Mouse (Mus musculus): ENCODE measurements at regions not wholly inside any gene's neighbourhood (a gene's known extent, or its start where the extent isn't known, plus 50 kb on each side); places are given as distances from the start of the nearest gene placed in this dataset.
"Not testable (repeated sequence)": the region's sequence is repeated elsewhere in the genome, so short reads cannot be mapped to it uniquely, and the experiment has no call there.

- Histone ChIP-seq H3K4me1 (no peaks in the 10 kb centered on the region), H3K27me3 (no peaks in the 10 kb centered on the region), H3K4me3 (no peak overlapping the region), H3K4me2 (replicated peaks) (no peak overlapping the region), H3K9me3 (replicated peaks) (no peaks in the 10 kb centered on the region), H3K36me3 (no peaks in the 10 kb centered on the region), H3K27ac (no peak overlapping the region), H3K9ac (no peak overlapping the region)
- no peak for ATAC-seq (ENCODE audit: low FRiP score)
- WGBS, result 66% methylated on average over 6 of the region's 6 CpGs
Measured at GRCm38 (mm10) chr3:83517914-83518635, 248.0 kb upstream of the Sfrp2 start.

GRCm38 (mm10) chr3:83530243-83530847, 235.8 kb upstream of the Sfrp2 start:
- no peak for ATAC-seq (ENCODE audit: low FRiP score)
- H3K4me1 ChIP-seq, result no peaks in the 10 kb centered on the region
- no peak overlapping the region for H3K9ac ChIP-seq
- no peaks in the 10 kb centered on the region for H3K36me3 ChIP-seq
- H3K4me2 ChIP-seq (replicated peaks), result no peak overlapping the region
- H3K27ac ChIP-seq, result no peak overlapping the region
- no peaks in the 10 kb centered on the region for H3K9me3 ChIP-seq (replicated peaks)
- no peaks in the 10 kb centered on the region for H3K27me3 ChIP-seq
- H3K4me3 ChIP-seq, result no peak overlapping the region
- WGBS, result 63% methylated on average over 4 of the region's 4 CpGs

- not testable (repeated sequence) for H3K4me1 ChIP-seq; H3K9ac ChIP-seq; H3K27ac ChIP-seq; H3K4me3 ChIP-seq; H3K9me3 ChIP-seq (replicated peaks); ATAC-seq (ENCODE audit: low FRiP score); H3K4me2 ChIP-seq (replicated peaks); H3K27me3 ChIP-seq; H3K36me3 ChIP-seq
- WGBS, result 83% methylated on average over 5 of the region's 5 CpGs
Measured at GRCm38 (mm10) chr3:83536624-83537023, 229.5 kb upstream of the Sfrp2 start.

- ATAC-seq (ENCODE audit: low FRiP score), result no peak
- WGBS, result 91% methylated on average over 4 of the region's 4 CpGs
- Histone ChIP-seq H3K9me3 (replicated peaks) (no peaks in the 10 kb centered on the region), H3K9ac (no peak overlapping the region), H3K27ac (no peak overlapping the region), H3K4me1 (no peaks in the 10 kb centered on the region), H3K36me3 (no peaks in the 10 kb centered on the region), H3K27me3 (no peaks in the 10 kb centered on the region), H3K4me3 (no peak overlapping the region), H3K4me2 (replicated peaks) (no peak overlapping the region)
Measured at GRCm38 (mm10) chr3:83537231-83537630, 228.9 kb upstream of the Sfrp2 start.

- no peak overlapping the region for H3K4me3 ChIP-seq
- H3K36me3 ChIP-seq, result no peaks in the 10 kb centered on the region
- H3K27ac ChIP-seq, result no peak overlapping the region
- no peak overlapping the region for H3K9ac ChIP-seq
- H3K4me1 ChIP-seq, result no peaks in the 10 kb centered on the region
- no peak overlapping the region for H3K4me2 ChIP-seq (replicated peaks)
- no peaks in the 10 kb centered on the region for H3K27me3 ChIP-seq
- H3K9me3 ChIP-seq (replicated peaks), result no peaks in the 10 kb centered on the region
- WGBS, result 90% methylated on average over 7 of the region's 7 CpGs
- no peak for ATAC-seq (ENCODE audit: low FRiP score)
Measured at GRCm38 (mm10) chr3:83537711-83538110, 228.4 kb upstream of the Sfrp2 start.

GRCm38 (mm10) chr3:83538898-83539297, 227.2 kb upstream of the Sfrp2 start:
- Histone ChIP-seq H3K9ac (no peak overlapping the region), H3K4me1 (no peaks in the 10 kb centered on the region), H3K27me3 (no peaks in the 10 kb centered on the region), H3K4me3 (no peak overlapping the region), H3K4me2 (replicated peaks) (no peak overlapping the region), H3K36me3 (no peaks in the 10 kb centered on the region), H3K9me3 (replicated peaks) (no peaks in the 10 kb centered on the region), H3K27ac (no peak overlapping the region)
- WGBS, result 68% methylated on average over 2 of the region's 2 CpGs
- no peak for ATAC-seq (ENCODE audit: low FRiP score)

- Histone ChIP-seq H3K9me3 (replicated peaks) (no peaks in the 10 kb centered on the region), H3K36me3 (no peaks in the 10 kb centered on the region), H3K27ac (no peak overlapping the region), H3K4me2 (replicated peaks) (no peak overlapping the region), H3K4me1 (no peaks in the 10 kb centered on the region), H3K27me3 (no peaks in the 10 kb centered on the region), H3K4me3 (no peak overlapping the region), H3K9ac (no peak overlapping the region)
- no peak for ATAC-seq (ENCODE audit: low FRiP score)
- 74% methylated on average over 11 of the region's 11 CpGs for WGBS
Measured at GRCm38 (mm10) chr3:83540997-83541932, 224.9 kb upstream of the Sfrp2 start.

- no peaks in the 10 kb centered on the region for H3K4me1 ChIP-seq
- no peaks in the 10 kb centered on the region for H3K9me3 ChIP-seq (replicated peaks)
- H3K36me3 ChIP-seq, result no peaks in the 10 kb centered on the region
- no peak overlapping the region for H3K27ac ChIP-seq
- 83% methylated on average over 9 of the region's 9 CpGs for WGBS
- no peak overlapping the region for H3K9ac ChIP-seq
- no peaks in the 10 kb centered on the region for H3K27me3 ChIP-seq
- no peak for ATAC-seq (ENCODE audit: low FRiP score)
- H3K4me2 ChIP-seq (replicated peaks), result no peak overlapping the region
- no peak overlapping the region for H3K4me3 ChIP-seq
Measured at GRCm38 (mm10) chr3:83552516-83553139, 213.5 kb upstream of the Sfrp2 start.

- Histone ChIP-seq H3K9me3 (replicated peaks) (no peaks in the 10 kb centered on the region), H3K4me2 (replicated peaks) (no peak overlapping the region), H3K4me1 (no peaks in the 10 kb centered on the region), H3K36me3 (no peaks in the 10 kb centered on the region), H3K27ac (no peak overlapping the region), H3K4me3 (no peak overlapping the region), H3K9ac (no peak overlapping the region), H3K27me3 (no peaks in the 10 kb centered on the region)
- no peak for ATAC-seq (ENCODE audit: low FRiP score)
- WGBS, result 63% methylated on average over 11 of the region's 11 CpGs
Measured at GRCm38 (mm10) chr3:83553858-83554257, 212.3 kb upstream of the Sfrp2 start.

GRCm38 (mm10) chr3:83556788-83557515, 209.2 kb upstream of the Sfrp2 start:
- H3K9ac ChIP-seq, result no peak overlapping the region
- no peaks in the 10 kb centered on the region for H3K27me3 ChIP-seq
- no peak overlapping the region for H3K4me2 ChIP-seq (replicated peaks)
- H3K4me1 ChIP-seq, result no peaks in the 10 kb centered on the region
- no peaks in the 10 kb centered on the region for H3K9me3 ChIP-seq (replicated peaks)
- no peak overlapping the region for H3K4me3 ChIP-seq
- no peaks in the 10 kb centered on the region for H3K36me3 ChIP-seq
- no peak overlapping the region for H3K27ac ChIP-seq
- no peak for ATAC-seq (ENCODE audit: low FRiP score)
- WGBS, result 86% methylated on average over 10 of the region's 10 CpGs

GRCm38 (mm10) chr3:83562026-83562425, 204.1 kb upstream of the Sfrp2 start:
- H3K4me3 ChIP-seq, result no peak overlapping the region
- no peak overlapping the region for H3K4me2 ChIP-seq (replicated peaks)
- no peak overlapping the region for H3K9ac ChIP-seq
- H3K27ac ChIP-seq, result no peak overlapping the region
- H3K4me1 ChIP-seq, result no peaks in the 10 kb centered on the region
- 71% methylated on average over 3 of the region's 3 CpGs for WGBS
- no peak for ATAC-seq (ENCODE audit: low FRiP score)
- H3K36me3 ChIP-seq, result no peaks in the 10 kb centered on the region
- H3K27me3 ChIP-seq, result no peaks in the 10 kb centered on the region
- no peaks in the 10 kb centered on the region for H3K9me3 ChIP-seq (replicated peaks)
